Comparison of ENCODE assay signal across 21 mouse cellular contexts in genomic region chr11:82523200-82523802, GRCm38 (mm10).
A peak's percentile ranks its signal among the peaks of the same experiment; 100 is the strongest.
DNase-seq lines count a peak whose midpoint lies in the region; ATAC-seq lines count a peak whose summit lies in the region.
"Had no signal": no experiment of that assay in that cellular context is flagged by ENCODE, and none has a peak within 500 bp of the region (broad histone marks: within the 10 kb centered on the region; RNA-seq: fewer than 3 reads in every experiment).

No protein-coding gene starts in this region.

- no peak for DNase-seq in neural tube, embryonic 10.5 days (ENCODE audit: extremely low spot score, low spot score)
- DNase-seq in left cerebral cortex, postnatal 10 days (ENCODE audit: extremely low spot score in 1 of 2, low spot score in 2 of 2): no peak
- DNase-seq in urinary bladder, postnatal 25 days (ENCODE audit: low spot score): no peak
- DNase-seq: adrenal gland, adult 2 months; cerebellum, adult 18-20 months; cerebellum, postnatal 25 days; embryo, embryonic 11 days; kidney, postnatal 4 days; lung, adult 2 months; retina, postnatal 1 day had no signal

- H3K4me1 ChIP-seq in heart, embryonic 14.5 days (ENCODE audit: control insufficient read depth in 2 of 2, insufficient read depth in 2 of 2, low read length in 2 of 2): peaks cover 0 to 10% of the 10 kb centered on the region in 2 experiments; a peak in 3 of 4 replicates
- H3K4me1 ChIP-seq in heart, embryonic 12.5 days (replicated peaks): no peaks in the 10 kb centered on the region
- peaks cover 33% of the 10 kb centered on the region for H3K4me1 ChIP-seq in neural tube, embryonic 13.5 days (replicated peaks)
- peaks cover 31% of the 10 kb centered on the region for H3K4me1 ChIP-seq in hindbrain, embryonic 12.5 days
- H3K4me1 ChIP-seq: liver, embryonic 12.5 days; megakaryocyte, embryonic 14.5 days had no signal

- WGBS in heart, embryonic 14.5 days: 41% methylated on average over 4 of the region's 4 CpGs
- WGBS in heart, embryonic 12.5 days: 35% methylated on average over 4 of the region's 4 CpGs
- 19% methylated on average over 4 of the region's 4 CpGs for WGBS in neural tube, embryonic 13.5 days
- 18% methylated on average over 4 of the region's 4 CpGs for WGBS in hindbrain, embryonic 12.5 days

- intact Hi-C loops in left cerebral cortex, postnatal 10 days (cut with DNase I): no loop called here

- no peak for ATAC-seq in heart, embryonic 14.5 days (ENCODE audit: insufficient number of reproducible peaks, insufficient read depth, low FRiP score, low read depth)
- ATAC-seq in heart, embryonic 12.5 days (ENCODE audit: insufficient number of reproducible peaks, low FRiP score): no peak
- ATAC-seq in neural tube, embryonic 13.5 days (ENCODE audit: low read depth): no peak
- peak; percentile 50; the same call in 1 of the 2 replicates for ATAC-seq in hindbrain, embryonic 12.5 days (ENCODE audit: low FRiP score)
- ATAC-seq: intestine, postnatal 0 days; liver, embryonic 12.5 days had no signal

- H3K27ac ChIP-seq in heart, embryonic 14.5 days (replicated peaks in 1 of 2; ENCODE audit: control insufficient read depth in 1 of 2, insufficient read depth in 1 of 2, low read depth in 2 of 2, low read length in 2 of 2): no peak overlapping the region
- H3K27ac ChIP-seq in heart, embryonic 12.5 days (ENCODE audit: poor library complexity, severe bottlenecking): no peak overlapping the region
- peak overlapping the region; percentile 49 for H3K27ac ChIP-seq in neural tube, embryonic 13.5 days (replicated peaks)
- peak overlapping the region; percentile 62 for H3K27ac ChIP-seq in hindbrain, embryonic 12.5 days
- H3K27ac ChIP-seq: heart, embryonic 15.5 days; kidney, embryonic 15.5 days; limb, embryonic 12.5 days; liver, embryonic 12.5 days had no signal

- no peak overlapping the region for H3K4me3 ChIP-seq in heart, embryonic 14.5 days (ENCODE audit: control insufficient read depth in 1 of 2, insufficient read depth in 1 of 2, low read depth in 1 of 2, low read length in 2 of 2)
- H3K4me3 ChIP-seq in heart, embryonic 12.5 days: no peak overlapping the region
- no peak overlapping the region for H3K4me3 ChIP-seq in neural tube, embryonic 13.5 days
- H3K4me3 ChIP-seq in hindbrain, embryonic 12.5 days: no peak overlapping the region
- H3K4me3 ChIP-seq: heart, embryonic 15.5 days; kidney, embryonic 15.5 days; limb, embryonic 12.5 days; liver, embryonic 12.5 days; megakaryocyte, embryonic 14.5 days; myocyte had no signal

- no peak overlapping the region for H3K9ac ChIP-seq in heart, embryonic 14.5 days (ENCODE audit: low read length)
- no peak overlapping the region for H3K9ac ChIP-seq in heart, embryonic 12.5 days
- H3K9ac ChIP-seq in neural tube, embryonic 13.5 days: no peak overlapping the region
- no peak overlapping the region for H3K9ac ChIP-seq in hindbrain, embryonic 12.5 days
- H3K9ac ChIP-seq: heart, embryonic 15.5 days; kidney, embryonic 15.5 days; limb, embryonic 12.5 days; liver, embryonic 12.5 days had no signal

- H3K27me3 ChIP-seq in heart, embryonic 14.5 days (ENCODE audit: control insufficient read depth, insufficient read depth, low read length): peaks cover 20% of the 10 kb centered on the region
- H3K27me3 ChIP-seq in heart, embryonic 12.5 days (replicated peaks): peaks cover 26% of the 10 kb centered on the region
- no peaks in the 10 kb centered on the region for H3K27me3 ChIP-seq in neural tube, embryonic 13.5 days
- H3K27me3 ChIP-seq in hindbrain, embryonic 12.5 days: peaks cover 5% of the 10 kb centered on the region; the same call in 1 of the 2 replicates

- no peaks in the 10 kb centered on the region for H3K36me3 ChIP-seq in heart, embryonic 14.5 days (ENCODE audit: control insufficient read depth, insufficient read depth, low read length)
- H3K36me3 ChIP-seq in heart, embryonic 12.5 days: no peaks in the 10 kb centered on the region
- no peaks in the 10 kb centered on the region for H3K36me3 ChIP-seq in neural tube, embryonic 13.5 days
- no peaks in the 10 kb centered on the region for H3K36me3 ChIP-seq in hindbrain, embryonic 12.5 days
- H3K36me3 ChIP-seq: heart, embryonic 15.5 days; kidney, embryonic 15.5 days; limb, embryonic 12.5 days; liver, embryonic 12.5 days had no signal

- no peaks in the 10 kb centered on the region for H3K9me3 ChIP-seq in heart, embryonic 14.5 days (ENCODE audit: control insufficient read depth, low read length)
- no peaks in the 10 kb centered on the region for H3K9me3 ChIP-seq in heart, embryonic 12.5 days (replicated peaks)
- H3K9me3 ChIP-seq in neural tube, embryonic 13.5 days: no peaks in the 10 kb centered on the region
- no peaks in the 10 kb centered on the region for H3K9me3 ChIP-seq in hindbrain, embryonic 12.5 days (replicated peaks)
- H3K9me3 ChIP-seq: heart, embryonic 15.5 days; kidney, embryonic 15.5 days; limb, embryonic 12.5 days; liver, embryonic 12.5 days; megakaryocyte, embryonic 14.5 days had no signal

- peak overlapping the region; percentile 36; the same call in 1 of the 2 replicates for H3K4me2 ChIP-seq in heart, embryonic 14.5 days (ENCODE audit: low read length)
- no peak overlapping the region for H3K4me2 ChIP-seq in heart, embryonic 12.5 days
- H3K4me2 ChIP-seq in neural tube, embryonic 13.5 days: no peak overlapping the region
- no peak overlapping the region for H3K4me2 ChIP-seq in hindbrain, embryonic 12.5 days (replicated peaks)
- H3K4me2 ChIP-seq: heart, embryonic 15.5 days; kidney, embryonic 15.5 days; limb, embryonic 12.5 days; liver, embryonic 12.5 days had no signal

Comparison
In these comparisons a context has a peak if more than half of its experiments do, and no peak if none do; other contexts are left out.
1. H3K27ac ChIP-seq: peak in neural tube, embryonic 13.5 days (single experiment) and hindbrain, embryonic 12.5 days (single experiment); none in heart, embryonic 14.5 days (0 of 2) and heart, embryonic 12.5 days (single experiment).